Mouse (Mus musculus) intestine, embryonic 16.5 days (tissue): Measurements from ENCODE around the gene Srd5a1. TPM values are rescaled to one million over a fixed set of nuclear protein-coding genes. Genes with fewer than 3 reads are reported as not detected.

Experiments
- ATAC-seq: fragments of 200-750 bp; cut with Nextera tagmentation; 2 replicates; pipeline ENCODE4 v1.8.0; 2017; ENCODE audit warnings: moderate TSS enrichment, moderate library complexity
- H3K27ac ChIP-seq: fragments of 300-500 bp; sonication (generic); 2 replicates; pipeline ENCODE4 v1.5.1; 2014; ENCODE audit warnings: mild to moderate bottlenecking, low read length
- H3K27me3 ChIP-seq: fragments of 300-500 bp; sonication (generic); replicated peaks from 2 replicates; pipeline ENCODE4 v1.6.1; 2014; ENCODE audit warnings: low read length, control low read depth, mixed read lengths; ENCODE audit not compliant: control insufficient read depth, insufficient read depth
- H3K36me3 ChIP-seq: fragments of 300-500 bp; sonication (generic); 2 replicates; pipeline ENCODE4 v1.6.1; 2014; ENCODE audit warnings: low read length, control low read depth; ENCODE audit not compliant: control insufficient read depth, insufficient read depth
- H3K4me1 ChIP-seq: fragments of 300-500 bp; sonication (generic); 2 replicates; pipeline ENCODE4 v1.6.1; 2014; ENCODE audit warnings: low read length, control low read depth, mixed read lengths; ENCODE audit not compliant: control insufficient read depth, insufficient read depth
- H3K4me2 ChIP-seq: fragments of 300-500 bp; sonication (generic); 2 replicates; pipeline ENCODE4 v1.6.1; 2014; ENCODE audit warnings: low read depth, low read length, control low read depth
- H3K4me3 ChIP-seq: fragments of 300-500 bp; sonication (generic); 2 replicates; pipeline ENCODE4 v1.5.1; 2014; ENCODE audit warnings: mild to moderate bottlenecking, low read length
- H3K9ac ChIP-seq: fragments of 300-500 bp; sonication (generic); 2 replicates; pipeline ENCODE4 v1.6.1; 2014; ENCODE audit warnings: low read depth, low read length
- H3K9me3 ChIP-seq: fragments of 300-500 bp; sonication (generic); 2 replicates; pipeline ENCODE4 v1.6.1; 2016; ENCODE audit warnings: low read length, control low read depth; ENCODE audit not compliant: control insufficient read depth
- WGBS: fragments of 180-500 bp; shearing (Covaris S2); extraction: QIAGEN DNeasy Blood & Tissue Kit; methylation state at CpG from one replicate; pipeline ENCODE4 v1.1.7; 2014; 5-methylcytosine and 5-hydroxymethylcytosine counted together
- polyA plus RNA-seq: library from polyadenylated mRNA; unstranded; fragments of >200 nt; fragmentation: Nextera tagmentation; extraction: Ambion mirVana; gene quantifications from 2 replicates; pipeline ENCODE4 v1.2.1, GENCODE M21; 2015

The Srd5a1 gene
- polyA plus RNA-seq, 1 experiment from 2014 or later, result 18.1 TPM

DNA sequence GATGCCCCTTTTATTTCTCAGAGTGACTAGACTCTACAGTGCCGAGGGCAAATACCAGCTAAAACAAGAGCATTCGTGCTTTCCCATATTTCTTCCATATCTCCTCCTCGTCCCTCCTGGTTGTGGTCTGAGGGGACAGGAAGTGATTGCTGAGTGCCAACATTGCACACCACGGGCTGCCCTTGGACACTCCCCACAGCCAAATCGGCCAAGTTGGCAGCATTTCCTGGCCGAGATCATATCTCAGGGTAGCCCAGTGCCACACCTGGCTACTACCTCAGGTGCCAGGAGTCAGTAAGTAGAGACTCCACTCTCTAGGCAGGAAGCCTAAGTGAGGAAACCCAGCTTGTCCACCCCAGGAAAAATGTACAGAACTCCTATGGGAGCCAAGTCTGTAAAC lies 70.0 kb downstream of the Srd5a1 start:
- ATAC-seq, result no peak
- Histone ChIP-seq H3K4me3 (no peak overlapping the region), H3K4me1 (peaks cover 16% of the 10 kb centered on the region; the same call in 1 of the 2 replicates), H3K27ac (no peak overlapping the region), H3K4me2 (no peak overlapping the region), H3K27me3 (peaks cover 5% of the 10 kb centered on the region; the same call in 1 of the 2 replicates), H3K36me3 (no peaks in the 10 kb centered on the region), H3K9ac (no peak overlapping the region), H3K9me3 (no peaks in the 10 kb centered on the region)
- 77% methylated on average over 6 of the region's 6 CpGs for WGBS

DNA sequence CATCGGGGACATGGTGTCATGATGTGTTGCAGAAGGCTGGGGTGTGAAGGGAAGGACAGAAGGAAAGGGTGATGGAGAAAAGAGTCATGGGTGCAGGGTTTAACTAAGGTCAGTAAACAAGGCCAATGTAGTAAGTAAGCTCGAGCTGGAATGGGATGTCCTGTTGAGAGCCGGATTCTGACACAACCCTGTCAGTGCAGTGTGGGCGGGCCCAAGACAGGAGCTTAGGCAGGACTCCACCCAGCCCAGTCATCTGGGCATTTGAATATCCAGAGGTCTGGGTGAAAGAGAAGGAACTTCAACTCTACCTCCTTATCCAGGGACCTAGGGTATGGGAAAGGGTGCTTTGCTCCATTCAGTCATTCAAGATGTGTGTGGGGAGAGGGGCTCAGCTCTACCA lies 72.9 kb downstream of the Srd5a1 start:
- ATAC-seq, result no peak
- Histone ChIP-seq H3K27ac (no peak overlapping the region), H3K36me3 (no peaks in the 10 kb centered on the region), H3K27me3 (no peaks in the 10 kb centered on the region), H3K9ac (0 out of 2 replicates have a peak overlapping the region, but pooled peaks have one; percentile 14), H3K9me3 (no peaks in the 10 kb centered on the region), H3K4me3 (no peak overlapping the region), H3K4me1 (peaks cover 20% of the 10 kb centered on the region), H3K4me2 (no peak overlapping the region)
- WGBS, result 38% methylated on average over 4 of the region's 4 CpGs

DNA sequence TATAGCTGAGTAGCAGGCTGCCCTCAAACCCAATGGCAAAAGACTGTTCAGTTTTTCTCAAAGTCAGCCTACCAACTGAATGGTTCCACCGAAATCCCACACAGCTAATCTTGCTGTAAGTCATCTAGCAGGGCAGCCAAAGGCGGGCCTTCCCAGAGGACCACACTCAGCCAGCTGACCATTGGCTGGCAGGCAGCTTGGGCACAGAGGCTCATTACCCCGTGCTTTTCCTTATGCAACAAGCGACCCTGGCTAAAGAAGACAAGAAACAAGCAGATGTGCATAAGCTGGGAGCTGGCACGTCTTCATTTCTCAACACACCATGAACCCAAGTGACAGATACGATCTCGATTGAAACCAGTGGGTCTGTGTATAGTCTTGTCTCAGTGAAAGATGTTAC lies 73.9 kb downstream of the Srd5a1 start:
- Histone ChIP-seq H3K4me2 (no peak overlapping the region), H3K9me3 (no peaks in the 10 kb centered on the region), H3K27me3 (no peaks in the 10 kb centered on the region), H3K4me1 (peaks cover 14% of the 10 kb centered on the region), H3K36me3 (no peaks in the 10 kb centered on the region), H3K27ac (no peak overlapping the region), H3K9ac (no peak overlapping the region), H3K4me3 (no peak overlapping the region)
- no peak for ATAC-seq
- WGBS, result 79% methylated on average over 7 of the region's 7 CpGs

DNA sequence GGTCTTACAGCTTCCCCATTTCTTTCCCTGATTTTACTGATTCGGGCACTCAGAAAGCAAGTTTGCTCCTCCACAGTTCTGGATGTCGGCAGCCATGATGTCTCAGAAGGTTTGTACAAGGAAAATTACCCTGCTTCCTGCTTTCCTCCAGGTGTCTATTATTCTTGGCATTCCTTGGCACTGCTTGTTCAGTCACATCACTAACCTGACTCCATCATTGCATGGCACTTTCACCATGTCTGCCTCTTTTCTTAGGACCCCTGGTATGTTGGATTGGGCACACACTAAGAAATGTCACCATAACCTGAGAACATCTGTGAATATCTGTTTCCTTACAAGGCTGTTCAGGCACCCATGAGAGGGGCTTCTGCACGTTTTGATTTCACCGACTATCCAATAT lies 75.2 kb downstream of the Srd5a1 start:
- Histone ChIP-seq H3K36me3 (no peaks in the 10 kb centered on the region), H3K4me2 (peak overlapping the region; percentile 87), H3K4me3 (peak overlapping the region; percentile 92; the same call in 1 of the 2 replicates), H3K27me3 (no peaks in the 10 kb centered on the region), H3K9ac (peak overlapping the region; percentile 97), H3K9me3 (no peaks in the 10 kb centered on the region), H3K4me1 (peaks cover 25% of the 10 kb centered on the region), H3K27ac (peak overlapping the region; percentile 95; the same call in 1 of the 2 replicates)
- no peak for ATAC-seq
- 73% methylated on average over 4 of the region's 4 CpGs for WGBS

DNA sequence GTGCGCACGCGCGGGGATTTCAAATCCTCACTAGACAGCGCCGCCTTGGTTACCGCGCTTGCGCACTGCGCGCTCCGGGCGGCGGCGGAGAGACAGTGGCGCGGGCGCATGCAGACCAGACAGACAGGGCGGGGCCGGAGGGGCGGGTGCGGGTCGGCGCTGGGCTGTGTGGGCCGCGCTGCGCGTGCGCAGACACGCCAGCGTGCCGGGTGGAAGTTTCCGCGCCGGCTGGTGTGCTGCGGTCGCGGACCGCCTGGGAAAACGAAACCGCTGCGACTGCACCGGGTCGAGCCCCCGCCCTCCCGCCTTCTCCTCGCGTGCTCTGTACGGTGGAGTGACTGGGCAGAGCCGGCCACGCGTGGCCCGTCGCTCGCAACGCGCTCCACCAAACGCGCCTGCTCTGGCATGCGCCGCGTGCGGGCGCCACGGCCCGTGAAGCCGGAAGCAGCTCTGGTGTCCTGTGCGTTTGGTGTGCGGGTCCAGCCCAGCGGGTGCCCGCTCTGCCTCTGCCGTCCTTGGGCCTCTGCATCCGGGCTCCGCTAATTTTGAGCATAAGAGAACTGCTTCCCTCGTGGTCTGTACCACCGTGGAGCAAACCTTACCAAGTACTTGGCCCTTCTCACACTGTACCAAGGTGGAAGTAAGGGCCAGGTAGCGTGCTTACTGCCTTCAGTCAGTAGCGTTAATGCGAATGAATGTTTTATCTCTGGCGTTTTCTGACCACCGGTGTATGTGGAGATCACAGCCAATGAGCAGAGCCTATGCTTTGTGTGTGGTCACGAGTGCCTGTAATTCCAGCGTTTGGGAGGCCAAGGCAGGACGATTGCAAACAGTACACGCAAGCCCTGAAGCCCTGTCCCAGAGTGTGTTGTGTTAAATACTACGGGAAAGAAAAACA lies 76.3 kb downstream of the Srd5a1 start:
- H3K9ac ChIP-seq, result peak overlapping the region; percentile 97
- H3K4me1 ChIP-seq, result peaks cover 33% of the 10 kb centered on the region
- H3K9me3 ChIP-seq, result no peaks in the 10 kb centered on the region
- WGBS, result under 1% methylated on average over 83 of the region's 86 CpGs
- H3K36me3 ChIP-seq, result no peaks in the 10 kb centered on the region
- H3K4me2 ChIP-seq, result peak overlapping the region; percentile 87
- peak overlapping the region; percentile 95 for H3K27ac ChIP-seq
- peak; percentile 92 for ATAC-seq
- no peaks in the 10 kb centered on the region for H3K27me3 ChIP-seq
- H3K4me3 ChIP-seq, result peak overlapping the region; percentile 92

DNA sequence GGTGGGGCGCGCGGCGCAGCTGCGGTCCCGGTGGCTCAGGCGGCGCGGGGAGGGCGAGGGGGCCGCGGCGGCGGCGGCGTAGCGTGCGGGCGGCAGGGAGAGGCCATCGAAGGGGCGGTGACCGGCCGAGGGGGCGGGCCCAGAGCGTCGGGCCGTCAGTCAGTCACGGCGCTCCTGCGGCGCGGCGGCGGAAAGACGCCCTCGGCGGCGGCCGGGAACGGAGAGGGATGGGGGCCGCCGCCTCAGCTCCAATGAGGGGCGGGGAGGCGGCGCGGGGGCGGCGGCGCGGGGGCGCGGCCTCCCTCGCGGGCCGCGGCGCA lies 76.9 kb downstream of the Srd5a1 start, which contains the start of gene Tent4a:
Gene Tent4a (minus strand): TSS at position 284 of the 320 bp plus-strand sequence.
- 0% methylated on average over 35 of the region's 57 CpGs for WGBS
- H3K9me3 ChIP-seq, result no peaks in the 10 kb centered on the region
- peaks cover 33% of the 10 kb centered on the region for H3K4me1 ChIP-seq
- H3K4me2 ChIP-seq, result peak within 1 kb of the TSS; percentile 92
- H3K9ac ChIP-seq, result peak within 1 kb of the TSS; percentile 97
- peak within 1 kb of the TSS; percentile 95 for H3K27ac ChIP-seq
- peak within 1 kb of the TSS; percentile 92 for H3K4me3 ChIP-seq
- no peaks in the 10 kb centered on the region for H3K36me3 ChIP-seq
- peak; percentile 87 for ATAC-seq
- H3K27me3 ChIP-seq, result no peaks in the 10 kb centered on the region

DNA sequence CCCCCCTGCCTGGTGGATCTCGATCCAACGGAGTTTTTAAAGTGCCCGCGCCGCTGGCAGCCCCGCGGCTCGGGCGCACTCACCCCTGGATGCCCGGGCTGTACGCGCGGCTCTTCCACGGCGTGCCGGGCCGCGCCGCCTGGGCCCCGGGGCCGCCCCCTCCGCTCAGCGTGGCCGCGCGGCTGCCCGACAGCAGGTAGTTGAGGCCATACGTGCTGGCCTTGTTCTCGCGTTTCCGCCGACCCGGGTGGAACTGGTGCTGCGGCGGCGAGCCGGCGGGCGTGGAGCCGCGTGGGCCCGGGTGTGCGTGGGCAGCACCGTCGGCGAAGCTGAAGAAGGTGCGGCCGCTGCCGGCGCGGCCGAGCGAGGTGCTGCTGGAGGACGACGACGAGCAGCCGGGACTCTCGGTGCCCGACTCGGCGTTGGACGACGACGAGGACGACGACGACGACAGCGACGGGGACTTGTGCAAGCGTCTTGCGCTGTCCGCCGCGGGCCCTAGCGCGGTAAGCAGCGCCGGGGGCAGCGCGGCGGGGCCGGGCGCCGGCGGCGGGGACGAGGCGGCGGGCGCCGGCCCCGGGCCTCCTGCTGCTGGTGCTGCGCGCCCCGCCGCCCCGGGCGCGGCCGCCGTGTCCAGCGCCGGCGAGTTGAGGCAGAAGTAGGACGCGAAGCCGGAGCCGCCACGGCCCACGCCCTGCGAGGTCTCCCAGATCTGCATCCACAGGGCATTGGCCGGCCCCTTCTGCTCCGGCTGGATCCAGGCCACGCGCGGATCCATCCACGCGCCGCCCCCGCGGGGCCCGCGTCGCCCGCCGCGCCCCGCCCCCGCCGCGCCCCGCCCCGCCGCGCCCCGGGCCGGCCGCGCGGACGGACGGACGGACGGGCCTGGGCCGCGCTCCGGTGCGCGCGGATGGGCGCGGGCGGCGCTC lies 77.6 kb downstream of the Srd5a1 start, which contains the start of gene Nsun2:
Gene Nsun2 (plus strand): TSS at position 342 of the 929 bp plus-strand sequence.
- under 1% methylated on average over 121 of the region's 155 CpGs for WGBS
- H3K4me3 ChIP-seq, result peak within 1 kb of the TSS; percentile 92
- ATAC-seq, result peak; percentile 43; the same call in 1 of the 2 replicates
- peak within 1 kb of the TSS; percentile 89 for H3K9ac ChIP-seq
- H3K27me3 ChIP-seq, result no peaks in the 10 kb centered on the region
- peak within 1 kb of the TSS; percentile 94 for H3K27ac ChIP-seq
- H3K9me3 ChIP-seq, result no peaks in the 10 kb centered on the region
- peak within 1 kb of the TSS; percentile 92 for H3K4me2 ChIP-seq
- no peaks in the 10 kb centered on the region for H3K36me3 ChIP-seq
- peaks cover 33% of the 10 kb centered on the region for H3K4me1 ChIP-seq

DNA sequence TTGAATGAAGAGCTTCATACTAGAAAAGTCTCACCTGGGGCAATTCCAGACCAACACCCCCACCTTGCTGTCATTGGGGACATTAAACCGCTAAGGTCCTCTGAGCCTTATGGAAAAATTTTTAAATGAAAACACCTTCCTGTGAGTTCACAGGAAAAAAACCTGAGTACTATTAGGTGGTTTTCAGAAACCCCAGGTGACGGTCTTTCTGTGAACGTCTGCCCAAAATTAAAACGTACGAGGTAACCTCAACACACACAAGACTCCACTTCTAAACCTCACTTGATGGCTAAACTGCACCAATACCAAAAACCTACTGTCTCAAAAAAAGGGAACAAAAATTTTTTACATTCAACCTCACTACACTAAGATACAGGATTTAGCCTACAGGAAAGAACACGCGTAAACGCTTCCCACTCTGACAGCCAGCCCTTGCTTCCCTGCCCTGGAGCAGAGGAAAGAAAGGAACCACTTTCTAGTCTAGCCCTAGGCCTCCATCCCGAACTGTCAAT lies 78.3 kb downstream of the Srd5a1 start:
- no peak for ATAC-seq
- Histone ChIP-seq H3K4me1 (peaks cover 34% of the 10 kb centered on the region), H3K4me2 (peak overlapping the region; percentile 92), H3K27ac (peak overlapping the region; percentile 94), H3K36me3 (no peaks in the 10 kb centered on the region), H3K9me3 (no peaks in the 10 kb centered on the region), H3K9ac (peak overlapping the region; percentile 89), H3K4me3 (peak overlapping the region; percentile 92), H3K27me3 (no peaks in the 10 kb centered on the region)
- WGBS, result 2% methylated on average over 9 of the region's 9 CpGs
